Mouse (Mus musculus) ovary, postnatal 14 days (tissue): ENCODE results near the gene Smap1.
"Not testable (repeated sequence)": the region's sequence is repeated elsewhere in the genome, so short reads cannot be mapped to it uniquely, and the experiment has no call there.

Source experiments
- DNase-seq: peaks from one replicate; pipeline ENCODE4 v3.0.0; 2022; ENCODE audit warnings: low spot score

Gene Smap1

GRCm38 (mm10) chr1:23921711-23922529 is at the start of gene Smap1:
TSS of gene Smap1 (minus strand) at chr1:23922317.
- peak; percentile 72 for DNase-seq

GRCm38 (mm10) chr1:23971159-23971558 is 49.0 kb upstream of the Smap1 start:
- not testable (repeated sequence) for DNase-seq

- DNase-seq = no peak
These were observed 46.1 kb upstream of the Smap1 start for GRCm38 (mm10) chr1:23968027-23968725.

GRCm38 (mm10) chr1:23966226-23966625 is 44.1 kb upstream of the Smap1 start:
- no peak for DNase-seq

GRCm38 (mm10) chr1:23959415-23959732 is 37.3 kb upstream of the Smap1 start:
- DNase-seq = no peak

- no peak for DNase-seq
These were observed 36.7 kb upstream of the Smap1 start for GRCm38 (mm10) chr1:23958668-23959414.

- DNase-seq = no peak
These were observed 36.0 kb upstream of the Smap1 start for GRCm38 (mm10) chr1:23958101-23958500.

- DNase-seq = no peak
These were observed 33.4 kb upstream of the Smap1 start for GRCm38 (mm10) chr1:23955539-23955938.

- no peak for DNase-seq
These were observed 31.8 kb upstream of the Smap1 start for GRCm38 (mm10) chr1:23953921-23954320.

- no peak for DNase-seq
These were observed 26.9 kb upstream of the Smap1 start for GRCm38 (mm10) chr1:23948778-23949699.

- no peak for DNase-seq
These were observed 26.2 kb upstream of the Smap1 start for GRCm38 (mm10) chr1:23948290-23948689.

GRCm38 (mm10) chr1:23944076-23944475 is 22.0 kb upstream of the Smap1 start:
- no peak for DNase-seq

- DNase-seq = no peak
These were observed 21.2 kb upstream of the Smap1 start for GRCm38 (mm10) chr1:23943146-23943940.

- no peak for DNase-seq
These were observed 13.3 kb upstream of the Smap1 start for GRCm38 (mm10) chr1:23935408-23935762.

- no peak for DNase-seq
These were observed 12.7 kb upstream of the Smap1 start for GRCm38 (mm10) chr1:23934669-23935407.

- no peak for DNase-seq
These were observed 7.3 kb upstream of the Smap1 start for GRCm38 (mm10) chr1:23929410-23929809.

- DNase-seq = no peak
These were observed 6.3 kb upstream of the Smap1 start for GRCm38 (mm10) chr1:23928371-23928770.

GRCm38 (mm10) chr1:23923779-23924708 is 1.9 kb upstream of the Smap1 start:
- DNase-seq = no peak

GRCm38 (mm10) chr1:23922530-23922884 is 390 bp upstream of the Smap1 start:
- DNase-seq = no peak
